Mouse (Mus musculus) hindbrain, embryonic 16.5 days (tissue): ENCODE data around the gene Nrf1. TPM values are rescaled to one million over a fixed set of nuclear protein-coding genes. Genes with fewer than 3 reads are reported as not detected.

Experiments
- ATAC-seq: fragments of 200-750 bp; cut with Nextera tagmentation; 2 replicates; pipeline ENCODE4 v1.8.0; 2017; ENCODE audit warnings: moderate TSS enrichment, moderate library complexity
- H3K27ac ChIP-seq: fragments of 300-500 bp; sonication (generic); 2 replicates; pipeline ENCODE4 v1.5.1; 2014; ENCODE audit warnings: low read depth, mild to moderate bottlenecking, control low read depth, low read length, moderate library complexity
- H3K27me3 ChIP-seq: fragments of 300-500 bp; sonication (generic); replicated peaks from 2 replicates; pipeline ENCODE4 v1.6.1; 2014; ENCODE audit warnings: low read length; ENCODE audit not compliant: control insufficient read depth, insufficient read depth
- H3K36me3 ChIP-seq: fragments of 300-500 bp; sonication (generic); 2 replicates; pipeline ENCODE4 v1.6.1; 2014; ENCODE audit warnings: mild to moderate bottlenecking, low read length, moderate library complexity, mixed read lengths; ENCODE audit not compliant: control insufficient read depth, insufficient read depth
- H3K4me1 ChIP-seq: fragments of 300-500 bp; sonication (generic); 2 replicates; pipeline ENCODE4 v1.6.1; 2014; ENCODE audit warnings: low read depth, low read length; ENCODE audit not compliant: control insufficient read depth, insufficient read depth
- H3K4me2 ChIP-seq: fragments of 300-500 bp; sonication (generic); 2 replicates; pipeline ENCODE4 v1.6.1; 2014; ENCODE audit warnings: mild to moderate bottlenecking, low read length, control low read depth, moderate library complexity
- H3K4me3 ChIP-seq: fragments of 300-500 bp; sonication (generic); 2 replicates; pipeline ENCODE4 v1.5.1; 2014; ENCODE audit warnings: mild to moderate bottlenecking, low read length, control low read depth, moderate library complexity
- H3K9ac ChIP-seq: fragments of 300-500 bp; sonication (generic); 2 replicates; pipeline ENCODE4 v1.6.1; 2014; ENCODE audit warnings: low read depth, mild to moderate bottlenecking, control low read depth, low read length, moderate library complexity
- H3K9me3 ChIP-seq: fragments of 300-500 bp; sonication (generic); 2 replicates; pipeline ENCODE4 v1.6.1; 2014; ENCODE audit warnings: mild to moderate bottlenecking, low read length, moderate library complexity; ENCODE audit not compliant: control insufficient read depth
- WGBS: fragments of 180-500 bp; shearing (Covaris S2); extraction: QIAGEN DNeasy Blood & Tissue Kit; methylation state at CpG from one replicate; pipeline ENCODE4 v1.1.7; 2014; 5-methylcytosine and 5-hydroxymethylcytosine counted together
- polyA plus RNA-seq: library from polyadenylated mRNA; unstranded; fragments of >200 nt; fragmentation: Nextera tagmentation; extraction: Ambion mirVana; gene quantifications from 2 replicates; pipeline ENCODE4 v1.2.1, GENCODE M21; 2015

Nrf1 gene
- polyA plus RNA-seq, 1 experiment from 2014 or later, result 28.4 TPM

DNA sequence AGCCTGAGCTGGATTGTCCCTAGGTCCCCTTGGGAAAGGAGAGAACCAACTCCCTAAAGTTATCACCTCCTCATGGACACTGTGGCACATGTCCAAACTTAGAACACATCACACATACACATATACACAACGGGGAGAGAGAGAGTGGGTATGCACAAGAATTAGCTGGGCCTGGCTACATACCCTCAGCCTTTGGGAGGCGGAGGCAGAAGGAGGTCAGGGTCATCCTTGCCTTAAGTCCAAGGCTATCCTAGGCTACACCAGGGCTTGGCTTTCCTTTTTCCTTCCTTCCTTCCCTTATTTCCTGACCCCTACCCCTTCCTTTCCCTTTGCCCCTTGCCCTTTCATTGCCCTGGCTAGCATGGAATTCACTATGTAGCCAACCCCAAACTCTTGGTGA is 14.8 kb downstream of the Nrf1 start:
- WGBS, result 96% methylated on average over 2 of the region's 2 CpGs
- no peaks in the 10 kb centered on the region for H3K9me3 ChIP-seq
- H3K27ac ChIP-seq, result no peak overlapping the region
- no peak for ATAC-seq
- H3K4me3 ChIP-seq, result no peak overlapping the region
- no peak overlapping the region for H3K9ac ChIP-seq
- no peaks in the 10 kb centered on the region for H3K27me3 ChIP-seq
- no peak overlapping the region for H3K4me2 ChIP-seq
- no peaks in the 10 kb centered on the region for H3K36me3 ChIP-seq
- H3K4me1 ChIP-seq, result no peaks in the 10 kb centered on the region

DNA sequence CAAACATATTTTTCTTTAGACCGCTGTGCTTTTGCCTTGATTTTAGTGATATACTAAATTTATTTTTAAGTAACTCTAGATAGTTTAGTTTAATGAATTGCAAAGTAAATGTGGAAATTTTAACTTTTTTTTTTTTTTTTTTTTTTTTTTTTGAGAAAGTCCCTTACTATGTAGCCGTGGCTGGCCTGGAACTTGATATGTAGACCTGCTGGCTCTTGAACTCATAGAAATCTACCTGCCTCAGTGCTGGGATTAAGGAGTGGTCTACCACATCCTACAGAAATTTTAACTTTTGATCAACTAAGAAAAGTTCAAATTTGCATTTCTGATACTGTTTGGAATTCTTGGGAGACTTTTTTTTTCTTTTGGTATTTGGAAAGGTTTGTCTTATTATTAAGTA is 17.6 kb downstream of the Nrf1 start:
- 97% methylated on average over 2 of the region's 2 CpGs for WGBS

DNA sequence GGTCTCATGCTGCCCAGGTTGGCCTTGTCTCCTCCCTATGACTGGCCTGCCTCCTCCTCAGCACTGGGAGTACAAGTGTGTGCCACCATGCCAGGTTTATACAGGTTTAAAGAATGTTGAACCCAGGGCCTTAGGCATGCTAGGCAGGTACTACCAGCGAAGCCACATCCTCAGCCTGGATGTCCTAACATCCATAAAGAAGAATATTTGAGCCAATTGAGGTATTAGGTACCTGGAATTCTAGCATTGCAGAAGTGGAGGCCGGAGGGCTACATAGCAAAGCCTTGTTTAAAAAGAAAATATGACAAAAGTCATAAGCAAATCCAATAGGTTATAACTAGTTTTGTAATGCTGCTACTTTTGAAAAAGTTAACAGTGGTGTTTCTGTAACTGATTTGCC is 19.0 kb downstream of the Nrf1 start:
- Histone ChIP-seq H3K9ac (no peak overlapping the region), H3K36me3 (no peaks in the 10 kb centered on the region), H3K9me3 (no peaks in the 10 kb centered on the region), H3K4me2 (no peak overlapping the region), H3K27ac (no peak overlapping the region), H3K4me3 (no peak overlapping the region), H3K27me3 (no peaks in the 10 kb centered on the region), H3K4me1 (no peaks in the 10 kb centered on the region)
- no peak for ATAC-seq
- WGBS, result 100% methylated on average over 2 of the region's 2 CpGs

More for the DNA sequence above, 17.6 kb downstream of the Nrf1 start:
- Histone ChIP-seq H3K4me2 (no peak overlapping the region), H3K4me1 (no peaks in the 10 kb centered on the region), H3K9me3 (no peaks in the 10 kb centered on the region), H3K9ac (no peak overlapping the region), H3K4me3 (no peak overlapping the region), H3K36me3 (no peaks in the 10 kb centered on the region), H3K27me3 (no peaks in the 10 kb centered on the region), H3K27ac (no peak overlapping the region)
- no peak for ATAC-seq

- Histone ChIP-seq H3K27ac (no peak overlapping the region), H3K27me3 (no peaks in the 10 kb centered on the region), H3K9me3 (no peaks in the 10 kb centered on the region), H3K4me3 (no peak overlapping the region), H3K4me1 (no peaks in the 10 kb centered on the region), H3K9ac (no peak overlapping the region), H3K36me3 (no peaks in the 10 kb centered on the region), H3K4me2 (no peak overlapping the region)
- ATAC-seq, result no peak
- 91% methylated on average over 3 of the region's 3 CpGs for WGBS
Observed at GRCm38 (mm10) chr6:30072476-30072875, 24.7 kb downstream of the Nrf1 start.

GRCm38 (mm10) chr6:30078938-30079529 is 31.2 kb downstream of the Nrf1 start:
- no peak overlapping the region for H3K9ac ChIP-seq
- H3K27ac ChIP-seq, result no peak overlapping the region

GRCm38 (mm10) chr6:30081339-30081738 is 33.6 kb downstream of the Nrf1 start:
- no peak overlapping the region for H3K27ac ChIP-seq
- no peaks in the 10 kb centered on the region for H3K4me1 ChIP-seq
- H3K9me3 ChIP-seq, result no peaks in the 10 kb centered on the region
- WGBS, result 85% methylated on average over 3 of the region's 3 CpGs
- no peak overlapping the region for H3K4me2 ChIP-seq
- no peak for ATAC-seq
- H3K36me3 ChIP-seq, result no peaks in the 10 kb centered on the region
- no peak overlapping the region for H3K9ac ChIP-seq
- H3K4me3 ChIP-seq, result no peak overlapping the region
- no peaks in the 10 kb centered on the region for H3K27me3 ChIP-seq

More at GRCm38 (mm10) chr6:30078938-30079529, 31.2 kb downstream of the Nrf1 start:
- Histone ChIP-seq H3K27me3 (no peaks in the 10 kb centered on the region), H3K4me2 (no peak overlapping the region), H3K9me3 (no peaks in the 10 kb centered on the region), H3K36me3 (no peaks in the 10 kb centered on the region), H3K4me3 (no peak overlapping the region), H3K4me1 (no peaks in the 10 kb centered on the region)
- ATAC-seq, result no peak
- 43% methylated on average over 4 of the region's 4 CpGs for WGBS

- ATAC-seq, result no peak
- Histone ChIP-seq H3K9ac (no peak overlapping the region), H3K27ac (no peak overlapping the region), H3K9me3 (no peaks in the 10 kb centered on the region), H3K4me3 (no peak overlapping the region), H3K36me3 (no peaks in the 10 kb centered on the region), H3K4me1 (no peaks in the 10 kb centered on the region), H3K27me3 (no peaks in the 10 kb centered on the region), H3K4me2 (no peak overlapping the region)
- 76% methylated on average over 1 of the region's 1 CpGs for WGBS
Observed at GRCm38 (mm10) chr6:30083307-30083706, 35.5 kb downstream of the Nrf1 start.

GRCm38 (mm10) chr6:30085351-30085750 is 37.6 kb downstream of the Nrf1 start:
- H3K9me3 ChIP-seq, result no peaks in the 10 kb centered on the region
- ATAC-seq, result no peak
- WGBS, result 51% methylated on average over 2 of the region's 2 CpGs
- no peaks in the 10 kb centered on the region for H3K27me3 ChIP-seq
- H3K4me3 ChIP-seq, result no peak overlapping the region
- H3K36me3 ChIP-seq, result no peaks in the 10 kb centered on the region
- no peak overlapping the region for H3K27ac ChIP-seq
- H3K4me2 ChIP-seq, result no peak overlapping the region
- H3K4me1 ChIP-seq, result no peaks in the 10 kb centered on the region
- no peak overlapping the region for H3K9ac ChIP-seq

DNA sequence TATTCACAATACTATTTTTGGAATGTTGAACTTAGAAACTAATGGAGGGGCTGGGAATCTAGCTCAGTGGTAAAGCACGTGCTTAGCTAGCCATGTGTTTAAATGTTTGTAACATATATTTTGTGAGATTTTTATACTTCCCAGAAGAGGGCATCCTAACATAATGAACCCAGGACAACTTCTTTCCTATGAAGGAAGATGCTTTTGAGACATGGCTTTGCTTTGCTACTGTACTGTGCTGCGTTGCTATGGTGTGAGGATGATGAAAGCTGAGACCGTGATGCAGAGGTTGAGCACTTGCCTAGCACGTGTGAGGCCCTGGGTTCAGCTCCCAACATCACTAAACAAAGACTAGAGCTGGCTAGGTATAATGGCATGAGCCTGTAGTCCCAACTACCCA is 43.4 kb downstream of the Nrf1 start:
- Histone ChIP-seq H3K4me2 (no peak overlapping the region), H3K4me3 (no peak overlapping the region), H3K4me1 (no peaks in the 10 kb centered on the region), H3K27me3 (no peaks in the 10 kb centered on the region), H3K9me3 (no peaks in the 10 kb centered on the region), H3K36me3 (0 out of 2 replicates have a peak, but pooled peaks cover 2% of the 10 kb centered on the region), H3K9ac (no peak overlapping the region), H3K27ac (no peak overlapping the region)
- WGBS, result 73% methylated on average over 4 of the region's 4 CpGs
- no peak for ATAC-seq

GRCm38 (mm10) chr6:30092816-30093215 is 45.0 kb downstream of the Nrf1 start:
- H3K27me3 ChIP-seq, result no peaks in the 10 kb centered on the region
- H3K27ac ChIP-seq, result no peak overlapping the region
- no peak for ATAC-seq
- H3K9ac ChIP-seq, result no peak overlapping the region
- H3K9me3 ChIP-seq, result no peaks in the 10 kb centered on the region
- H3K4me1 ChIP-seq, result no peaks in the 10 kb centered on the region
- H3K4me3 ChIP-seq, result no peak overlapping the region
- H3K4me2 ChIP-seq, result no peak overlapping the region
- peaks cover 8% of the 10 kb centered on the region; the same call in 1 of the 2 replicates for H3K36me3 ChIP-seq
- 97% methylated on average over 6 of the region's 6 CpGs for WGBS
